ENCODE assay signal across 10 mouse cellular contexts in genomic region chr3:62103872-62104271, GRCm38 (mm10).
"Had no signal": no experiment of that assay in that cellular context is flagged by ENCODE, and none has a peak within 500 bp of the region (broad histone marks: within the 10 kb centered on the region; RNA-seq: fewer than 3 reads in every experiment).

No protein-coding gene starts in this region.

- H3K4me3 ChIP-seq: left cerebral cortex, adult 2 months; limb, embryonic 12.5 days; liver, embryonic 15.5 days; midbrain, embryonic 12.5 days had no signal

- H3K9ac ChIP-seq: limb, embryonic 12.5 days; liver, embryonic 15.5 days; midbrain, embryonic 12.5 days had no signal

- H3K36me3 ChIP-seq: limb, embryonic 12.5 days; liver, embryonic 15.5 days; midbrain, embryonic 12.5 days had no signal

- H3K9me3 ChIP-seq: limb, embryonic 12.5 days; liver, embryonic 15.5 days; midbrain, embryonic 12.5 days had no signal

- H3K27ac ChIP-seq: left cerebral cortex, adult 2 months; limb, embryonic 12.5 days; liver, embryonic 15.5 days; macrophage; midbrain, embryonic 12.5 days had no signal

- H3K4me1 ChIP-seq: limb, embryonic 12.5 days; liver, embryonic 15.5 days; midbrain, embryonic 12.5 days had no signal

- ATAC-seq: midbrain, embryonic 16.5 days had no signal

- H3K4me2 ChIP-seq: limb, embryonic 12.5 days; liver, embryonic 11.5 days; liver, embryonic 15.5 days; midbrain, embryonic 12.5 days had no signal

- H3K27me3 ChIP-seq: limb, embryonic 12.5 days; liver, embryonic 15.5 days; midbrain, embryonic 12.5 days had no signal

- DNase-seq: lung, postnatal 10 days; right cerebral cortex, postnatal 14 days; thymus, postnatal 36 days had no signal
